Mouse (Mus musculus): ENCODE data around the gene Muc3.
A peak's percentile ranks its signal among the peaks of the same experiment; 100 is the strongest.

The Muc3 gene

DNA sequence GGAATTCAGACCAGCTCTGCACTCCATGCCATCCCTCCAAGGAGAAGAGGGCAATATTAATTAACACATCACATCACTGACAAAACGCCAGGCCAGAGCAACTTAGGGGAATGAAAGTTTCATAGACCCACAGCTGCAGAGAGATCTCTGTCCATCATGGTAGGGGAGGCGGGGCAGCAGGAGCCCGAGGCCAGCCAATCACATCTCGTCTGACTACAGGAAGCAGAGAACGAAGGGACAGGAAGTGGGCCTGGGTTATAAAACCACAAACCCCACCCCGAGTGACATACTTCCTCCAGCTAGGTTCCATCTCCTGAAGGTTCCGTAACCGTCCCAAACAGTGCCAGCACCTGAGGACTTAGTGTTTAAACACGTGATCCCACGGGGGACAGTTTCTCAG, 54.0 kb downstream of the Muc3 start:
- peak in 1 of 2 experiments; percentile 55 for DNase-seq (ENCODE audit: low spot score in 2 of 2)

- DNase-seq (ENCODE audit: low spot score in 2 of 2): no peak
Observed at GRCm38 (mm10) chr5:137093720-137094119, 55.4 kb downstream of the Muc3 start.

DNA sequence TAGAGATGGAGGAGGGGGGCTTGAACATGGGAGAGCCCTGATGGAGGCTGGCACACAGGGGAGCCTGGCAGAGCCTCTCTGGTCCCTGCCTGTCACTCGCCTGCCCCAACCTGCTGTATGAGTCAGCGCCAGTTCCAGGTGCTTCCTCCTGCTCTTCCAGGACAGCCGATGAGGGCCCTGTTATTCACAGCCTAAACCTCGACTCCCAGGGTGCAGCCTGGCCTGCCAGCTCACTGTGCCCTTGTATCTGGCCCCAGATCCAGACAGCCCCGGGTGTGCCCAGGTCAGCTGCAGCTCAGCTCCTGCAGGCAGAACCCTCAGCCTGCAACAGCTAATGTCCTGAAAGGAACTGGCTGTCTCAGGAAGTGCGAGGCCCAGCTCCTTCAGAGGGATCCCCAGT, 57.6 kb downstream of the Muc3 start:
- no peak for DNase-seq (ENCODE audit: low spot score in 2 of 2)

DNA sequence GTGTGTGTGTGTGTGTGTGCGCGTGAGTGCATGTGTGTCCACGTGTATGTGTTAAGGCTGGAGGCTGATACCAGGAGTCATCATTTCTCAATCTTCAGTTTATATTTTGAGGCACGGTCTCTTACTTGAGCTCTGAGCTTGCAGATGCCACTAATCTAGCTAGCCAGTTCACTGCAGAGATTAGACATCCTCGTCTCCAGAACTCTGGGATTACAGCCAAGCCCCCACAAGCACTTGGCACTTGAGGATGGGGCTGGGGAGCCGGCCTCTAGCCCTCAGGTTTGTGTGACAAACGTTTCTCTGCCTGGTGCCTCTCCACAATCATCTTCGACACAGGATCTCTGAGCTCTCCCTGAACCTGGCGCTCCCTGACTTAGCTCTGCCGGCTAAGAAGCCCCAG, 58.3 kb downstream of the Muc3 start:
- DNase-seq (ENCODE audit: low spot score in 2 of 2): no peak

GRCm38 (mm10) chr5:137087410-137087809, 61.7 kb downstream of the Muc3 start:
- DNase-seq (ENCODE audit: low spot score in 2 of 2): no peak

DNA sequence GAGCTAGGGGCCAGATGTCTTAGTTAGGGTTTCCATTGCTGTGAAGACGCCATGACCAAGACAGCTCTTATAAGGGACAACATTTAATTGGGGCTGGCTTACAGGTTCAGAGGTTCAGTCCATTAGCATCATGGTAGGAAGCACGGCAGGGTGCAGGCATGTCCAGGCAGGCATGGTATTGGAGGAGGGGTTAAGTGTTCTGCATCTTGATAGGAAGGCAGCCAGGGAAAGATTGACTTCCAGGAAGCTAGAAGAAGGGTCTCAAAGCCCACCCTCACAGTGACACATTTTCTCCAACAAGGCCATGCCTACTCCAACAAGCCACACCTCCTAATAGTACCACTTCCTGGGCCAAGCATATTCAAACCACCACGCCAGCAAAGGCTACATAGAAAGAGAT, 63.4 kb downstream of the Muc3 start:
- DNase-seq (ENCODE audit: low spot score in 2 of 2): no peak

GRCm38 (mm10) chr5:137085021-137085420, 64.1 kb downstream of the Muc3 start:
- peak in 1 of 2 experiments; percentile 61 for DNase-seq (ENCODE audit: low spot score in 2 of 2)
